Mouse (Mus musculus): ENCODE data around the gene Afmid. TPM values are rescaled to one million over a fixed set of nuclear protein-coding genes. Genes with fewer than 3 reads are reported as not detected.
"Not testable (repeated sequence)": the region's sequence is repeated elsewhere in the genome, so short reads cannot be mapped to it uniquely, and the experiment has no call there.

Gene Afmid
- total and polyA plus RNA-seq, 3 experiments = 2.5 to 11.8 (median 3.2) TPM

GRCm38 (mm10) chr11:117806781-117807180 lies 18.9 kb upstream of the Afmid start:
- WGBS = 92% methylated on average over 6 of the region's 6 CpGs
- Histone ChIP-seq H3K4me3 (no peak overlapping the region), H3K36me3 (ENCODE audit: control insufficient read depth, insufficient read depth, low read length) (no peaks in the 10 kb centered on the region), H3K79me2 (replicated peaks; ENCODE audit: control insufficient read depth, insufficient read depth, low read length) (peaks cover 2% of the 10 kb centered on the region; the same call in 1 of the 2 replicates), H3K4me1 (ENCODE audit: control insufficient read depth, insufficient read depth, low read length) (peaks cover 2% of the 10 kb centered on the region), H3K27ac (no peak overlapping the region), H3K9ac (ENCODE audit: low read depth, low read length) (no peak overlapping the region), H3K27me3 (ENCODE audit: control insufficient read depth, insufficient read depth, low read length) (no peaks in the 10 kb centered on the region)
- no peak for DNase-seq
- intact Hi-C loops (cut with DNase I) = no loop called here
- TF ChIP-seq POLR2A (IDR thresholded peaks at IDR 0.05; ENCODE audit: insufficient read depth, low read depth, low read length) (no peak), CTCF (IDR thresholded peaks at IDR 0.05) (no peak), EP300 (IDR thresholded peaks at IDR 0.05; ENCODE audit: insufficient read depth, low read depth, low read length) (no peak)

- no peaks in the 10 kb centered on the region for H3K27me3 ChIP-seq (ENCODE audit: control insufficient read depth, insufficient read depth, low read length)
- H3K36me3 ChIP-seq (ENCODE audit: control insufficient read depth, insufficient read depth, low read length) = no peaks in the 10 kb centered on the region
- peak within 1 kb of the TSS; percentile 96 for H3K4me3 ChIP-seq
- peak within 1 kb of the TSS; percentile 90 for H3K27ac ChIP-seq
- peak within 1 kb of the TSS; percentile 94 for H3K9ac ChIP-seq (ENCODE audit: low read depth, low read length)
- peaks cover 2% of the 10 kb centered on the region for H3K4me1 ChIP-seq (ENCODE audit: control insufficient read depth, insufficient read depth, low read length)
- peaks cover 2% of the 10 kb centered on the region for H3K79me2 ChIP-seq (replicated peaks; ENCODE audit: control insufficient read depth, insufficient read depth, low read length)
- WGBS = under 1% methylated on average over 75 of the region's 75 CpGs
- TF ChIP-seq POLR2A (IDR thresholded peaks at IDR 0.05; ENCODE audit: insufficient read depth, low read depth, low read length) (peak; percentile 65), CTCF (IDR thresholded peaks at IDR 0.05) (no peak)
- DNase-seq = peak; percentile 89 to 90
- intact Hi-C loops (cut with DNase I) = loop anchor here (1.0 kb wide), 1 partner anchor 14 kb away; no protein-coding TSS in a partner anchor
These were observed 16.1 kb upstream of the Afmid start, which contains the start of the genes Gm20708 and Syngr2 for GRCm38 (mm10) chr11:117809407-117810311. Gene Gm20708, plus strand, starts transcription at chr11:117809668. Gene Syngr2, plus strand, starts transcription at chr11:117809668.

- H3K9ac ChIP-seq (ENCODE audit: low read depth, low read length) = peak overlapping the region; percentile 94
These were observed 15.2 kb upstream of the Afmid start for GRCm38 (mm10) chr11:117810401-117811046.

GRCm38 (mm10) chr11:117813867-117814266 lies 11.9 kb upstream of the Afmid start:
- Histone ChIP-seq H3K36me3 (ENCODE audit: control insufficient read depth, insufficient read depth, low read length) (no peaks in the 10 kb centered on the region), H3K79me2 (replicated peaks; ENCODE audit: control insufficient read depth, insufficient read depth, low read length) (peaks cover 2% of the 10 kb centered on the region), H3K27me3 (ENCODE audit: control insufficient read depth, insufficient read depth, low read length) (no peaks in the 10 kb centered on the region), H3K9ac (ENCODE audit: low read depth, low read length) (no peak overlapping the region), H3K4me1 (ENCODE audit: control insufficient read depth, insufficient read depth, low read length) (peaks cover 6% of the 10 kb centered on the region), H3K27ac (peak overlapping the region; percentile 72), H3K4me3 (no peak overlapping the region)
- TF ChIP-seq CTCF (IDR thresholded peaks at IDR 0.05) (no peak), POLR2A (IDR thresholded peaks at IDR 0.05; ENCODE audit: insufficient read depth, low read depth, low read length) (no peak), EP300 (IDR thresholded peaks at IDR 0.05; ENCODE audit: insufficient read depth, low read depth, low read length) (no peak)
- intact Hi-C loops (cut with DNase I) = no loop called here
- no peak for DNase-seq
- WGBS = 38% methylated on average over 5 of the region's 5 CpGs

More at GRCm38 (mm10) chr11:117810401-117811046, 15.2 kb upstream of the Afmid start:
- TF ChIP-seq EP300 (IDR thresholded peaks at IDR 0.05; ENCODE audit: insufficient read depth, low read depth, low read length) (0 out of 2 replicates have a peak, but pooled peaks have one; percentile 42), POLR2A (IDR thresholded peaks at IDR 0.05; ENCODE audit: insufficient read depth, low read depth, low read length) (0 out of 2 replicates have a peak, but pooled peaks have one; percentile 37), CTCF (IDR thresholded peaks at IDR 0.05) (peak; percentile 73)
- H3K36me3 ChIP-seq (ENCODE audit: control insufficient read depth, insufficient read depth, low read length) = no peaks in the 10 kb centered on the region
- no peaks in the 10 kb centered on the region for H3K27me3 ChIP-seq (ENCODE audit: control insufficient read depth, insufficient read depth, low read length)
- DNase-seq = peak; percentile 89 to 90
- 1% methylated on average over 21 of the region's 21 CpGs for WGBS
- H3K27ac ChIP-seq = peak overlapping the region; percentile 90
- peaks cover 2% of the 10 kb centered on the region for H3K79me2 ChIP-seq (replicated peaks; ENCODE audit: control insufficient read depth, insufficient read depth, low read length)
- intact Hi-C loops (cut with DNase I) = loop anchor here (1.0 kb wide), 1 partner anchor 13 kb away; no protein-coding TSS in a partner anchor
- H3K4me3 ChIP-seq = peak overlapping the region; percentile 96
- H3K4me1 ChIP-seq (ENCODE audit: control insufficient read depth, insufficient read depth, low read length) = peaks cover 2% of the 10 kb centered on the region

- DNase-seq = no peak
- H3K4me1 ChIP-seq (ENCODE audit: control insufficient read depth, insufficient read depth, low read length) = peaks cover 6% of the 10 kb centered on the region
- intact Hi-C loops (cut with DNase I) = no loop called here
- H3K27me3 ChIP-seq (ENCODE audit: control insufficient read depth, insufficient read depth, low read length) = no peaks in the 10 kb centered on the region
- peak overlapping the region; percentile 72 for H3K27ac ChIP-seq
- no peak overlapping the region for H3K4me3 ChIP-seq
- no peaks in the 10 kb centered on the region for H3K36me3 ChIP-seq (ENCODE audit: control insufficient read depth, insufficient read depth, low read length)
- WGBS = 63% methylated on average over 6 of the region's 6 CpGs
- TF ChIP-seq EP300 (IDR thresholded peaks at IDR 0.05; ENCODE audit: insufficient read depth, low read depth, low read length) (no peak), CTCF (IDR thresholded peaks at IDR 0.05) (no peak), POLR2A (IDR thresholded peaks at IDR 0.05; ENCODE audit: insufficient read depth, low read depth, low read length) (no peak)
- no peak overlapping the region for H3K9ac ChIP-seq (ENCODE audit: low read depth, low read length)
- H3K79me2 ChIP-seq (replicated peaks; ENCODE audit: control insufficient read depth, insufficient read depth, low read length) = peaks cover 2% of the 10 kb centered on the region
These were observed 10.9 kb upstream of the Afmid start for GRCm38 (mm10) chr11:117814704-117815366.

GRCm38 (mm10) chr11:117815850-117816249 lies 9.9 kb upstream of the Afmid start:
- H3K36me3 ChIP-seq (ENCODE audit: control insufficient read depth, insufficient read depth, low read length); H3K4me3 ChIP-seq; H3K27me3 ChIP-seq (ENCODE audit: control insufficient read depth, insufficient read depth, low read length); H3K4me1 ChIP-seq (ENCODE audit: control insufficient read depth, insufficient read depth, low read length); H3K9ac ChIP-seq (ENCODE audit: low read depth, low read length); H3K79me2 ChIP-seq (replicated peaks; ENCODE audit: control insufficient read depth, insufficient read depth, low read length); intact Hi-C loops (cut with DNase I); DNase-seq: not testable (repeated sequence)
- 0 out of 2 replicates have a peak overlapping the region, but pooled peaks have one; percentile 28 for H3K27ac ChIP-seq
- 55% methylated on average over 9 of the region's 9 CpGs for WGBS

Data from heart, adult 2 months (tissue).